Mouse (Mus musculus) CD4-positive, CD25-positive, alpha-beta regulatory T cell, adult 4 months (primary cell): ENCODE results near the gene Psmf1. TPM values are rescaled to one million over a fixed set of nuclear protein-coding genes. Genes with fewer than 3 reads are reported as not detected.

Source experiments
- ATAC-seq: one replicate; pipeline ENCODE4 v1.8.0; 2017
- polyA plus RNA-seq, 2 experiments: library from polyadenylated mRNA; unstranded; fragments of 100-300 nt; shearing (Covaris generic); gene quantifications; one replicate each; pipeline ENCODE4 v1.2.1; 2017

The Psmf1 gene
- polyA plus RNA-seq: 10 to 100 TPM; 63.8 to 93.7 TPM

DNA sequence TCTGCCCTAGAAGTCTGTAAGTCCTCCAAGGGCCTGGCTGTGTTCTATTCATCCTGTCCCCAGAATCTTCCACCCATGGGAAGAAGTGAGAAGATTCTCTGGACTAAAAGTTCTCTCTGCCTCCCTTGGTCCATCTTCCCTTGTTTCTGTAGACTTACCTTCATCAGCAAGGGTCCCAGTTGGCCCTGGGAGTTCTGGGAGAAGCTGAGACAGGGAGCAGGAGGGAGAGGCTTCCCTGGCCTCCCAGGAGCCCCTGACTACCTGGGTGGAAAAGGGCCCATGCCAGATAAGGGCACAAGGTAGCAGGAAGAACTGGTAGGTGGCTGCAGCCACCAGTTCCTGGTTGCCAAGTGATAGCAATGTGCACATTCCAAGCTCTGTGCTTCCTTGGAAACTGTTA lies at the start of gene Psmf1:
Gene Psmf1, minus strand, starts transcription at position 342 of the 400 bp plus-strand sequence.
- ATAC-seq: no peak

DNA sequence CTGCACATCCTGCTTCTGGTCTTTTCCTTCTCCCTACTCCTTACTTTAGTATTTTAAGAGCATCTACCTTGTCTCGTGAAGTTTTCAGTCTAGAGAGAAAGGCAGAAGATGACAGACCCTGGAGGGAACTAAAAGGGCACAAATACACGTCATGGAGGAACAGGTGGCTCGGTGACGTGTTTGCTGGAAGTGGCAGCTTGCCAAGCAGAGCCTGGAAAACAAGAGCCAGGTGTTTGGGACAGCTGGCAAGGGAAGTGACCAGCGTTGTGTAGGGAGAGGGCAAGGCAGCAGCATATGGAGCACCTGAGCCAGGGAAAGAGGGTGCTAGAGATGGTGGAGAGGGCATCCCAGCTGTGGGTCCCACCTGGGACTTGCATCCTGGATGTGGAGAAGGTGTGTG lies 47.2 kb upstream of the Psmf1 start:
- ATAC-seq: no peak

DNA sequence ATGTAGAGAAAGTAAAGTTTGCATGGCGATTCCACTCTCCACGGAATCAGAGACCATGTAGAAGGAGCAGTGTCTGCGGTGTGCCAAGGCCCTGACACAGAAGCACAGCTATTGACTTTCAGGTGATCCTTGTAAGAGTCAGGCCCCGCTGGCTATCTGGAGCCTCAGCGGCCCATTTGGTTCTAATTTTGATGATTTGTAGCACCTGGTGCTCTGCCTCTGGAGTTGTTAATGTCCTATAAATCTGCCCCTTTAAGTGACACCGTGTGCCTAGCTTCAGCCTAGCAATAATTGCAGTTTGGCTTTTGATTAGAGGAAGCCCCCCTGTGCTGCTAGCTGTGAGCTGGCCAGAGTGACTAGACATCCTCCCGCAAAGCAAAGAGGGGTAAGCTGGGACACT lies 46.2 kb upstream of the Psmf1 start:
- no peak for ATAC-seq

DNA sequence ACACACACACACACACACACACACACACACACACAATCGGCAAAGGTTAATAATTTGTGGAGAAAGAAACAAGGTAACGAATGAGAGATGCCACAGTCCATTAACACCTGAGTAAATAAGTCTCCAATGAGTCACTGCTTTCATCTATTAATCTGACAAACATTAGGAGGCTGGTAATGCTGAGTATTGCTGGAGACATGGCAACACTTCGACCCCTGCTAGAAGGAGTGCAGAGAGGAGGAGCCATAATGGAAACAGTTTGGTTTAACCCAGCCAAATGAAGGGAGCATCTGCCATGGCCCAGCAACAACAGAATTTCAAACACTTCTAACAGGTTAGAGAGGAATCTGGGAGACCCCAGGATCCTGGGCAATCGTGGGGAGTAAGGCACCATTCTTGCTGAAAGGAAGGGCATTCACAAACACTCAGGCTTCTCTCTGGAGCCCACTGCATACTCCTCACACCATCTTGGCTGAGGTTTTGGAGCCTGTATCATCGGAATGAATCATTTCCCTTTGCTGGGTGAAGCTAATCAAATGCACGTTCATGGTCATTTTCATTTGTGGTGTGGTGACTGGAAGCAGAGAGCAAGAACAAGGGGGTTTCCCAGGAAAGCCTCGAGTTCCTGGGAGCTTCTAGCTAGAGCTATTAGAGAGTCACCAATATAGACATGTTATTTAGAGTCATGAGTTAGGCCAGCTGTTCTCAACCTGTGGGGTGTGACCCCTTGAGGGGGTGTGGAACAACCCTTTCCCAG lies 44.4 kb upstream of the Psmf1 start:
- ATAC-seq: no peak

DNA sequence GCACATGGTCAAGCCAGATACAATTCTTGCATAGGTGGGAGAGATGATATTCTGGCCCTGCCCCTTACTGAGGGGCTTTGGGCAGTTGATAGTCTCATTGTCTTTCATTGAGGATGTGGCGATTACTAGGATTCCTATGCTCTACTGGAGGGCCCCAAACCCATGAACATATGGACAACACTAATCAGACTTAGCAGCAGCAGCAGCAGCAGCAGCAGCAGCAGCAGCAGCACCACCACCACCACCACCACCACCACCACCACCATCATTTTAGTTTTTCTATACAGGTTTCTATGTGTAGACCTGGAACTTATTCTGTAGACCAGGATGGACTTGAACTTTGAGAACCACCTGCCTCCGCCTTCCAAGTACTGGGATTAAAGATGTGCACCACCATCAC lies 39.5 kb upstream of the Psmf1 start:
- peak; percentile 47 for ATAC-seq

DNA sequence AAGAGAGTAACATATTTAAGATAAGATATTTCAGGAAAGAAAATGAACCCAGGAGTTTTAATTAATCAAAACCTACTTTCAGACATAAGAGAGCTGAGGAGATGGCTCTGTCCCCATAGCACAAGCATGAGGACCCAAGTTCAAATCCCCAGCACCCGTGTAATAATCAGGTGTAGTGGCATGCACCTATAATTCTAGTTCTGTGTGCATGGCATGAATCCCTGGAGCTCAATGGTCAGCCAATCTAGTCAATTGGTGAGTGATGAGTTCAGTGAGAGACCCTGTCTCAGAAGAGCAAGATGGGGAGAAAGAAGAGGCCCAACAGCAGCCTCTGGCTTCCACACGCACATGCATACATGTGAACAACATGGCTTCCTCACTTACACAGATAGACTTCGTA lies 33.4 kb upstream of the Psmf1 start:
- no peak for ATAC-seq

DNA sequence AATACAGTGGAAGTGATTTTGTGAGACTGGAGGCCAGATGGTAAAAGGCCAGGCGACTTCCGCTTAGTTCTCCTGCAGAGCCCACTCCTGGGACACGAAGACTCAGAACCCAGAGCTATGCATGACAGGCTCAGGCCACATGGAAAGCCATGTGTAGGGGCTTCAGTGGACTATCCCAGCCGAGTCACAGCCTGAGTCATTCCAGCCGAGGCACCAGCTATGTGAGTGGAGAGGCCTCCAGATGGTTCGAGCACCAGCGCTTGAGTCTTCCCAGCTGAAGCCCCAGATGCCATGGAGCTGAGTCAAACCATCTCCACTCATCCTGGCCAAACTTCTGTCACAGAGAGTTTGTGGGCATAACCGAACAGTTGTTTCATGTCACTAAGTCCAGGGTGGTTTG lies 29.5 kb upstream of the Psmf1 start:
- no peak for ATAC-seq

DNA sequence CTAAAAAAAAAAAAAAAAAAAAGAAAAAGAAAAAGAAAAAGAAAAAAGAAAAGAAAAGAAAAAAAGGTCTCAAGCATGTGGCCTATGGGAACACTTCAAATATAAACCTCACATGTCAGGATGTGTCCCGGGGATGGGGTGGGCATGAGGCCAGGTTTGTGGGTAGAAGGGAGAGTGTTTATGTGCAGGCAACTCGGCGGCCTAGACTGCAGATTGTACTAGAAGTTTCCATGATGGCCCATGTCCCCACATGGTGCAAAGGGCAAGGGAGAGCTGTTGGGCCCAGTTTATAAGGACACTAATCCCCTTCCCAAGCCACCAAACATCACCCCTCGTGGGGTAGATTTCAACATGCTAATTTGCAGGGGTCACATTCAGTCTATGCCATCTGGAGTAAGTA lies 28.2 kb upstream of the Psmf1 start:
- no peak for ATAC-seq

DNA sequence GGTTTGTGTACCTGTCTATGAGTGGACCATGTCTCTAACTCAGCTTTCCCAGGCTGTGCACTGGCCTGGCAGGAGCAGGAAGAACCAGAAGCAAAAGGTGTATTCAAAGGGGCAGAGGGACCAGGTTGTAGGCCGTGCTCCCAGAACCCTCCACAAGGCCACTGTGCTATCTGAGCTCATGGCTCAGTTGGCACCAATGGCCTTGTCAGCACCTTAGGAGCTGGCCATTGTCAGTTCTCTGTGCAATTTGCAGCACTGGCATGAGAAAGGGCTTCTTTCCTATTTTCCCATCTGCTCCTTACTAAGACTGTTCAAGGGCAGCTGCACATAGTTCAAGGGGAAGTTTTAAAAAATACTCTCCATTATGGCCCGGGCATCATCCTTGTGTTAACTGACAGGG lies 20.6 kb upstream of the Psmf1 start:
- ATAC-seq: no peak

DNA sequence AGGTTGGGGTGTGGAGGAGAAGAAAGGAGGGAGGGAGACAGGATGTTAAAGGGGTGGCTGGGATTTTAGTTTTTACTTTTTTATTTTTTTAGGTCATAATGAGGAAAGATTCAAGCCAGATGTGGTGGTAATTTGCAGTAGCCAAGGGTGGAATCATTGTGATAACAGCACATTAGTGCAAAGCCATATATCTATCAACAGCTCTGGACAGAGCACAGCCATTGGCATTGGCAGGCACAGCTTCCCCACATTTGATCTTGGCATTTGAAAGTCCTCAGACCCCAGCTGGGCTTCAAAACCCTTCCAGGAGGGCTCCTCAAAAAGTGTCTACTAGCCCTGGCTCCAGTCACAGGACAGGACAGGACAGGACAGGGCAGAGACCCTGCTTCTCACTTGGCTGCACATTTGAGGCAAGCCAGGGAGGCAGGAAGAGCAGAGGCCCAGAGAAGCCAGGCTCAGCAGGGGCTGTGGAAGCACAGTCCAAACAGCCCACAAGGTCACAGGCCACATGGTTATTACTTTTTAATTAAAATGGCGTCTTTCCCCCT lies 14.9 kb upstream of the Psmf1 start:
- ATAC-seq: no peak

DNA sequence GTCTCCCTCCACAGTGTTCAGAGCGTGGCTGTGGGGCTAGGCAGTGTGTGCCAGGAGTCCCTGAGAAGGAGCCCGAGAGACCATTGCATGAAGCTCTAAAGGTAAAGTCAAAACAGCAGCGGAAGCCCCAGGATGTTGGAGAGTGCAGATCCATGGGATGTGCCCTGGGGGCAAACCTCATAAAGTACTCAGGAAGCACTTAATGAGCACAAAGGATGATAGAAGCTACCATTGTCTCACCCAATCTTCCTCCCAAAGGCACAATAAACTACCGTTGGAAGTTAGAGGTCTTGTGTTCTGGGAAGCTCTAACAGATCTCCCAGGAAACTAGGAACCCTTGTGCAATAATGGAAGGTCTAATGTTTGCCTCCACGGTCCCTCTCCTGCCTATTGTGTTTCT lies 13.5 kb upstream of the Psmf1 start:
- ATAC-seq: no peak

DNA sequence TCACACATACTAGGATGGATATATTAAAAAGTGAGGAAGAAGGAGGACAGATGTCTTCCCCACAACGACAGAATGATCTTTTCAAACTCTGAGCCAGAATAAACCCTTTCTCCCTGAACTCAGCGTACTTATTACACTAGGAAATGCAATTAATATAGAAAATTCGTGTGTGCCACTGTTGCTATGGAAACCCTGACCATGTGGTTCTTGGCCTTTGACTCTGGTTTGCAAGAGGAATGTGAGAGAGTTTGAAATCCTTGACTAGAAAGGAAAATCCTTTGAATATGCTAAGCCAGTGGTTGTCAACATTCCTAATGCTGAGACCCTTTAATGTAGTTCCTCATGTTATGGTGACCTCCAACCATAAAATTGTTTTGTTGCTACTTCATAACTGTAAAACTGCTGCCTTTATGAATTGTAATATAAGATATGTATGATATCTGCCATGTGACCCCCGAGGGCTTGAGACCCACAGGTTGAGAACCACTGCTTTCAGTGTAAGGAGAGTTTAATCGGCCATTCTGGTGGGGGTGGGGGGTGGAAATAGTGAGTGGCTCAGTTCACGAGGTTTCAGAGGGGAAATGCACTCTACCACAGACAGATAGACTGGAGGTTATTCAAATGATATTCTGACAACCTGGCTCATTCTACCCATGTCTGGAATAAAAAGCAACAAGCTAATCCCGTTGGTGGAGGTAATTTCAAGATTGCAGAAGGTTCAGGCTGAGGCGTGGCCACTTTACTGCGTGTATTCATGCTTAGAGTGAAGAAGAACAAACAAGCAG lies 12.5 kb upstream of the Psmf1 start:
- ATAC-seq: no peak

DNA sequence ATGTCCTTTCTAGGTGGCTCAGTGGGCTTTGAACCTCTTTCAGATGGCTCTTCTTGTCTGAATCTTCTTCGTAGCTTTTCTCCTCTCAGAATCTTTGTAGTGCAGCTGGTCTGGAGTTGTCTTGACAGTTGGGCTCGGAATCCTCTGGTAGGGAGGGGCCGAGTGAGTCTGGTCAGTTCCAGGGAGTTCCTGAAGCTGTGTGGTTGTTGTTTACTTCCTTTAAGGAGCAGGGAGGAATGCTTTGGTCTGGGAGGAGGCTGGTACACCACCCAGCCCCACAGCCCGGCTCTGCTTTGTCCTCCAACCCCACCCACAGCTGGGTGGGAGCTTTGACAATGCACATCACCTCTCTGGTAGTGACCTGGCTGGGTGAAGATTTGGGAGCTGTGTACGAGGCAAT lies 7.3 kb upstream of the Psmf1 start:
- ATAC-seq: no peak

DNA sequence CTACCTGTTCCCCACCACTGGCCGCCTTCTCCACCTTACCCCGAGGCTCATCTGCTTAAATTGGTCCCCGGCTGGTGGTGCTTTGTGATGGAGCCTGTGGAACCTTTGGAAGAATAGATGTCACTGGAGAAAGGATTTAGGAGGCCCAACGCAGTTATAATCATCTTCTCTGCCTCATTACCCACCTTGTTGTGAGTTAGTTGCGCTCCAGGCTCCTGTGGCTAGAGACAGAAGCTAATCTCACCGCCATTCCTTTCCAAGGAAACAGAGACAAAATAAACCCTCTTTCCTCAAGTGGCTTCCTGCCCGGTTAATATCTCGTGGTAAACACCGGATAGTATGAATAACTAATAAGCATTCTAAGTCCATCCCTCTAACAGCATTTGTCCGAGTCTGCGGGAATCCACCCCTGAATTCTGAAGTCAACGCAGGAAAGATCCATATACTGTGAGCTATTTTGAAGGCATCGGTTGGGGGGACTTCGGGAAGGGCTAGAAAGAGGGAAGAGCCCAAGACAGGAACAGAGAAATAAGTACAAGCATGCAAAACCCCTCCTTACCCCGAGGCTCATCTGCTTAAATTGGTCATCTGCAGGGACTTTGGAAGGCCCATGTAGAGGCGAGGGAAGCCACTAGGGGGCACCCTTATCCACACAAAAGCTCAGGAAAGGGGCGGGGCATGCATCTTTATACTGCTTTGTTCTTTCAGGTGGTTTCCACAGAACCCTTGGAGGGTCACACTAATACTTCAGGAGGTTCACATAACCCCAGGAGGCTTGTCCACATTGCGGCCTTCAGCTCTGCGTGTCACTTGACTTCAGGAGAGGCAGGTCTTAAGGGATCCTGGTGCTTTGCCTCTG lies 4.1 kb upstream of the Psmf1 start:
- peak; percentile 80 for ATAC-seq

DNA sequence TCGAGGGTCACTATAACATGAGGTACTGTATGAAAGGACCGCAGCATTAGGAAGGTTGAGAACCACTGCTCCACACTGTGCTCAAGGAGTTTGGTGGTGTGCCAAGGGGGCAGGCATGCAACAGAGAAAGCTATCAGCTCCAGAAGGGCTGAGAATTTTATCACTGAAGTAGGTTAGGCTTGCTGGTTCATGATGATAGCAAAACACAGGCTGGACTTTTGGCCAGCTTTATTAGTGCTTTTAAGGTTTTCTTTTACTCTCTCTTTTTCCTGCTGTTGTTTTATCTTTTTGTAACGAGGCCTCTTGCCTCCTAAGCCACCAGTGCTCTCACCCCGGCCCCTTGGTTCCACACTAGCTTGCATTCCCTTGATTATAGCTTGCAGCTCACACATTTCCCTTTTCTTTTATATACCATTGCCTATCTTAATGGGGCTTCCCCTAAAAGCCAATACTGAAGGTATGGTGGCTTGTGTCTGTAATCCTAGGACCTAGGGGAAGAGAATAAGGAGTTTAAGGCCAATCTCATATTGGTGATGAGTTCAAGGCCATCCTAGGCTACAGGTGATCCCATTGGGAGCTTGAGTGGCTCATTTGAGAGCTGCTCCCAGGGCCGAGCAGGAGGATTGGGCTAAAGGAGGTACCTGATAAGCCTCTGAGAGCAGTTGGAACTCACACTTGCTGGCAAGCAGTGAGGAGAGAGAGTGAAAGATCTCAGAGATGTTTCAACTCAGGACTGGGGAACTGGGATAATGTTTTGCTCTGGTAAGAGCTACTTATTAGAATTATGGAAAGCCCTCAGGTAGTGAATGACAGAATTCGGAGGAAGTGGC lies 921 bp downstream of the Psmf1 start:
- ATAC-seq: no peak

DNA sequence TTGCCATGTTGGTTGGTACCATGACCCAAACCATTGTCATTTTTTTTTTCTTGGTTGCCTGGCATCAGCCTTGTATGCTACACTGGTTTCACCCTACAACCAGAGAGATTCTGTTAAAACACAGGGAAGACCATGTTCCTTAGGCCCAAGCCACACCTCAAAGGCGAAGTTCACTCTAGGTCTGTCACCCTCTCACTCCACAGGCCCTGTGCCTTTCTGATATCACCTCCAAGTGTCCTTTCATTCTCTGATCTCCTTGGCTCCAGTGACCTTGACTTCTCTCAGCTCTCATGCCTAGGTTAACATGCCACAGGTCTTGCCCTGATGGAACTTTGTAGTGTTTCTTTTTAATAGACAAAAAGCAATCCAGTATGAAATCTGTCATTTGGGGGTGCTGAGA lies 1.9 kb downstream of the Psmf1 start:
- no peak for ATAC-seq

DNA sequence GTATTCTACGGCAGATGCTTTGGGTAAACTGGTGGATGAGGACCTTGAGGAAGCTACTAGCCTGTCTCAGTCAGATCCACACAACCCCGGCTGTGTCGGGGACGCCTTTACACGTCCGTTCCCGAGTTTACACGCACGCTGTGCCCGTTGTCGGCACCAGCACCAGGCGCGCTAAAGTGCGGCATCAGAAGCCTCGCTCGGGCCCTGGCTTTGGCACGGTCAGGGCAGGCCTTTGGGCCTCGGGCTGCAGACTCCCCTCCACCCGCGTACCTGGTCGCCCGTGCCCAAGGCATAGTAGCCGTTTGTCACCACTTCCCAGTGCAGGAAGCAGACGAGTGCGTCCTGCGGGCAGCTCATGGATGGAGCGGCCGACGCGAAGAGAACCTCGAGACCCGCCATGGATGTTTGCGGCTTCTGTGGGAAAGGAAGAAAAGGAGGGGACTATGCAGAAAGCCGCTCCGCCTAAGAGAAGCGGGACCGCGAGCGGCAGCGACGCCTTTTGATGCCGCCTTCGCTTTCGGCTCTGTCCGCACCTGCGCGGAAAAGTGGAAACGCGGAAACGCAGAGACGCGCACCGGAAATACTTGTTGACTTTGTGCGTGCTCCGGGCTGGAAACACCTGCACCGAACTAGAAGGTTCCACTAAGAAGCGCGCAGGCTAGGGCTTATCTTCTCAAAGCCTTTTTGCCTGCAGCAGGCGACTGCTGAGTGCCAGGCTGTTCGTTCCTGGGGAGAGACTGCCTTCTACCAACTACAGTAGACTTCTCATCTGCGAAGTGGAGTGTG lies 3.1 kb downstream of the Psmf1 start:
- peak; percentile 94 for ATAC-seq

DNA sequence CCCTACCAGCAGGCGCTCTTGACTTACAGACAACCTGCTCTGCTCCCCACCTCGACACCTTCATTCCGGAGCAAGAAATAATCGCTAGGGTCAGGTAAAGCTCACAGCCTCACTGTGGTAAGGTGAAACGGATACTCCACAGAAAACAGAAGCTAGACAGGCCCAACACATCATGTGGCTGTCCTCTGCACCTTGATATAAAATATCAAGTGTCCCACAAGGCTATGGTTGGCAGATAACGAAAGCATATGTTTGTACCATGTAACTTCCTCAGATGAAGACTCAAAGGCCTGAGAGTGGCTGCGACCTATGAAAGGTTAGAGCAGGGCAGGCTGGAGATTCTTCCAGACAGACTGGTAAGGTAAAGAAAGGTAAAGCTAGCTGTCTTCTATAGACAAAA lies 4.5 kb downstream of the Psmf1 start:
- no peak for ATAC-seq

DNA sequence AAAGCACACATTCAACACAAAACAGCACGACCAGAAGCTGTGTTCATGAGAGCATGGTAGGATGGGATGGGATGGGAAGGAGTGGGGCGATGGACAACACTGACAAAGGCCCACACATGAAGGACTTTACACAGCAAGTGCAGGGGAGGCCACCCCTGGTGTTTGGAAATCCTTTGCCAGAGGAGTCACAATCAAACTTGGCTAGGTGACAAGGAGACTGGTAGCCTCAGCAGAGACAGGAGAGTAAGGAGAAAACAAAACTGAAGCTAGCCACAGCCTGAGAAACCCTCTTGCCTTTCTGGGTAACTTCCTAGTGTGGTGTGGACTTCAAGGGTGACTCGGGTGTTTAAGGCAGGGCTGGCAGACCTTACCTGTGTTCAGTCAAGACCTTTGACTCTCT lies 4.9 kb downstream of the Psmf1 start:
- no peak for ATAC-seq

DNA sequence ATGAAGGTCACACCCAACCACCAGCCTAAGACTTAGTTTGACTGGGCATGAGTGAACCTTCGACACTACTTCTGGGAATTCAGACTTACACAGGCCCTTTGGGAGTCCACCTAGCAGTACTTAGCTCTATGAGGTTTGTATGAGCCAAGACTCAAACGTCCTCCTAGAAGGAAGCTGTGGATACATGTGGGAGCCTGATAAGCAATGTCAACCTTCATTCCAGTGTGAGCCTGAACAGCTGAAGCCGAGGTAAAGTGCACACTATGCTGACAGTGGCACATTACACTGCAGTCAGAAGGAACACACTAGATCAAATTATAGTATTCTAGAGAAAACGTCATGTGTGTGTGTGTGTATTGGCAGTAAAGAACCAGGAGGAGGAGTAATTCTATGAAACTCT lies 5.5 kb downstream of the Psmf1 start:
- no peak for ATAC-seq

DNA sequence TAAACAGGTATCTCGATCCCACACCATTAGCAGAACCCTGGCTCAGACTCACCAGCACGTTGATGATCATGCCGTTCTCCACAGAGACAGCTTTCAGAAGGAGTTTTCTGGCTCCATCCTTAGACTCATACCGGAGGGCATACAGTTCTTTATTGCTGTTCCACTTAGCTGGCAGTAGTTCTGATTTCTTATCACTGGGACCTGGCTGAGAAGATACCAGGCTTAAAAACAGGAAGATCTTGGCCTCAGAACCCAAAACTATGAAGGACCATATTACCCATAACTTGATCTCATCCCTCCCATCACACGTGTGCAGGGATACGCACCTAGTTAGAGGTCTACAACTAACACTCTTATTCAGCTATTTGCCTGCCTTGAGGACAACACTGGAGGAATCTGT lies 8.6 kb downstream of the Psmf1 start:
- ATAC-seq: no peak
